Mouse (Mus musculus): ENCODE results near the gene Tspan33.

The Tspan33 gene

DNA sequence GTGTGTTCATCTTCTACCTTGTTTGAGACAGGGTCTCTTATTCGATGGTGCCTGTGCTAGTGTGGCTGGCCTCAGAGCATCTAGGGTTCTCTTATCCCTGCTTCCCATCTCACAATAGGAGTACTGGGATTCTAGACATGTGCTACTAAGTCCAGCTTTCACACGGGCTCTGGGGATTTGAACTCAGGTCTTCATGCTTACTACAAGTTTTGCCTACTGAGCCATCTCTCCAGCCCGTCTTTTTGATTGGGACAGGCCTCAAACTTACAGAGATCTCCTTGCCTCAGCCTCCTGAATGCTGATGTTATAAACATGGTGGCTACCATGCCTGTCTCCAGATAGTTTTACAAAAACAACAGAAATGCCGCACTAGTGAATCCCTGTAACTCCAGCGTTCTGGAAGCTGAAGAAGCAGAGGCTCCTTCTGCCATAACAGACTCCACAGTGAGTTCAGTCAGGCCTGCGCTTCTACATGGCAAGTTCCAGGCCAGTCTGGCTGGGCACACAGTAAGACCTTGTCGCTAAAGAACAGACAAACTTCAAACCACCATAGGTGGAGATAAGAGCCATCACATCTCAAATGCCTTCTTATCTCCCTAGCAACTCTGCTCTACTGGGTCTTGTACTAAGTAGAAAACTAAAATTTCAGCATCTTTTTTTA, 5.2 kb downstream of the Tspan33 start:
- no peak for DNase-seq (ENCODE audit: low spot score)

DNA sequence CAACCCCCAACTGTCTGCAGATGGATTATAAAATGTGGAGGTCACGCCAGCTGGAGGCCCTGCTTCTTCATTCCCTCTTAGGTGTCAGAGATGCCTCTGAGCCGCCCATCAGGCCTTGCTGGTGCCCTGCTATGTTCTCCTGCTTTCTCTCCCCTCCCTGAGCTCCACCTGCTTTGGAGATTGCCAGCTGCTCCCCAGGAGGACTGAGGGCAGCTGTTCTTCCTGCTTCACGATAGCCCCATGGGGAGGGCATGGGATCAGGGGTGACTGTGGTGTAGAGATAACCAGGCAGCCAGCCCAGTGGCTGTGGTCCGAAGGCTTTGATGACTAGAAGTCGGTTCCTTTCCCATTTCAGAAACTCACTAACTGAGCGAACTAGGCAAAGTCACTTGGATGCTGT, 7.0 kb downstream of the Tspan33 start:
- no peak for DNase-seq (ENCODE audit: low spot score)

DNA sequence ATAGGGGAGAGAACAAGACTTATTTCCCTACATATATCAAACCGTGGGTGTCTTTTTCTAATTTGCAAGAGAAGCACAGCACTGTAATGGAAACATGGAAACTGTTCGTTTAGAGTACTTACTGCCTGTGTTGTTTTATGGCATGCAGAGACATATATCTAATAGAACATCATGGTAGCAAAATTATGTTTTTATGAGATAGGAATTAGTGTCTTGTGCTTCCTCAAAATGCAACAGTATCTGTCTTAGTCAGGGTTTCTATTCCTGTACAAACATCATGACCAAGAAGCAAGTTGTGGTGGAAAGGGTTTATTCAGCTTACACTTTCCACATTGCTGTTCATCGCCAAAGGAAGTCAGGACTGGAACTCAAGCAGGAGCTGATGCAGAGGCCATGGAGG, 8.1 kb downstream of the Tspan33 start:
- DNase-seq (ENCODE audit: low spot score): no peak

DNA sequence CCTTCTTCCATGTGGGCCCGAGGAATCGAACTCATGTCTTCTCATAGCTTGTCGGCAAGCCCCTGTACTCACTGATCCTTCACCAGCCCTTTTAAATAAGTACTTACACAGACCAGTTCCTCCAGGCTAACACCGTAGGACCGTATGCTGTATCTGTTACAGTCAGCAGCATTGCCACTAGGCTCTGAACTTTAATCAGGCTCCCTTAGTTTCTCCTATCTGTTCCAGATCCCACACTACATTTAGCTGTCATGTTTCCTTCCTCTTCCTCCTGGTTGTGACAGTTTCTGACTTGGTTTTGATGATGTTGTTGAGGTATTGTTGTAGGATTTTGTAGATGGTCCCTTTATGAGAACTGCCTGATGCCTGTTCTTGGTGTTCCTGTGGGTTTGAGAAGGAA, 10.1 kb downstream of the Tspan33 start:
- DNase-seq (ENCODE audit: low spot score): no peak

DNA sequence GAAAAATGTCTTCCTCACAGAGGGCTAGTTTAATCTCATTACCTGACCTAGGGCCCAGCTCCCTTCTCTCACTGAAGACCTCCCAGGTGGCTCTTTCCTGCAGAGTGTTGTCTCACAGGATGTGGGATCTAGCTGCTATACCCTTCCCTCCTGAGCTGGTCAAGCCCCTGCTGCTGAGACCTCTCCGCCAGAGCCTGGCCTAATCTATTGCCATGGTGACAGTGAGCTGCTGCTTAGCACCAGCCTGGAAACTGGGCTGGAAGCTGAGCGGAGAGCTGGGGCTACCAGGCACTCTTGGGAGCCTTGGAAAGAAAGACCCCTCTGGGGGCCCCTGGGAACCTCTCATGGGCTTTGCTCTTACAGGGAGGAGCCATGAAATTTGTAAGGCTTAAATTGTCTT, 13.9 kb downstream of the Tspan33 start:
- no peak for DNase-seq (ENCODE audit: low spot score)

DNA sequence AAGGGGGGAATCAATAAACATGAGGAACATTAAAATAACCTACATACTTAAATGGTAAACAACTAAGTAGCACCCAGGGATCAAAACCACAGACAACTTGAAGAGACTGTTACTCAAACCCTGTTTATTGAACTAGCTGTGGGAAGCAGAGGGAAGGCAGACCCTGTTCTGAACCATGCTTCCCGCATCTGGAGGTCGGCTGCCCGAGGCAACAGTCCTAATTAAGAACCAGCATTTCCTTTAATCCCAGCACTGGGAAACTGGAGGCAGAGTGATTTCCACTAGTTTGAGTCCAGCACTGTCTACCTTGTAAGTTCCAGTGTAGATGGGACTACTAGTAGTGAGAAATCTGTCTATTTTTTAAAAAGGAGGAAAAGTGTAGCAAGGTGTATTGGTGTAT, 17.3 kb downstream of the Tspan33 start:
- DNase-seq (ENCODE audit: low spot score): no peak

DNA sequence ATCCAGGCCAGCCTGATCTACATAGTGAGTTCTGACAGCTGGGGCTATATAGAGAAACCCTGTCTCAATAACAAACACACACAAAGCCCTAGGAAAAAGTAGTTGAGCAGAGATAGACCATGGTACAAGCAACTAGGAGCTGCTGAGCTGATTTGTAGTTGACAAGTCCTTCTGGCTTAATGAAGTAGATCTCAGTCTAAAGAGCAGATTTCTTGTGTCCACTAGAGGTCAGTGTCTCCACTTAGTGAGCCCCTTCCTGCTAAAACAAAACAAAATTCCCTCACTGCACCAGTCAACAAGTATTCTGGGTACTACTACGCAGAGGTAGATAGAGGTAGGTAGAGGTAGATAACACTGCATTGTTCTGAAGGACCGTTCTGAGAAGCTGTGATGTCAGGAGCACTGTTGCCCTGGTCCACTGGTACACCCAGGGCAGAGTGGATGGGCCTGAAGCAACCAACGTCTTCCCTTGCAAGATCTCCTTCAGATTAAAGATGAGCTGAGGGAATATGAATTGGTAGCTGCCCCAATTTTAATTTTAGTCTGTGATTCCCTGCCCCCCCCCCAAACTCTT, 18.1 kb downstream of the Tspan33 start:
- DNase-seq (ENCODE audit: low spot score): peak; percentile 73

DNA sequence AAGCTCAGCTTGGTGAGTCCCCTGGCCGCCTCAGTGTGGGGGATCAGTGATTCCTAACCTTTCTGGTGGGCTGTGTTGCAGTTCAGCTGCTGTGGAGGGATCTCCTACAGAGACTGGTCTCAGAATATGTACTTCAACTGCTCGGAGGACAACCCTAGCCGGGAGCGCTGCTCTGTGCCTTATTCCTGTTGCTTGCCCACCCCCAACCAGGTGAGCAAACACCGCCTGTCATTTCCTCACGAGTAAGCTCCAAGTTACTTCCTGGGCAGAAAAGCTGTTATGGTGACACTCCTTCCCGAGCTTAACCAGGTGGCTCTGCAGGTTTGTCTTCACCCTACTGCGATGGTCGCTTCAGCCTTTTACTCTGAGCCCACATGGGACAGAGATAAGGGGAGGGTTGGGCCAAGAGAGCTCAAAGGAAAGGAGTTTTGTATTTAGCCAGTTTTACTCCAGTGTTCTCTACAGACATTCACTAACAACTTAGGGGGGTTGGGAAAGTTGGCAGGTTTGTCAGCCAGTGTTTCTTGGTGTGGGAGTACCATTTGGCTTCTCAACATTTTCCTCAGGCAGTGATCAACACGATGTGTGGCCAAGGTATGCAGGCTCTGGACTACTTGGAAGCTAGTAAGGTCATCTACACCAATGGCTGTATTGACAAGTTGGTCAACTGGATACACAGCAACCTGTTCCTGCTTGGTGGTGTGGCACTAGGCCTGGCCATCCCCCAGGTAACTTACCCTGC, 22.8 kb downstream of the Tspan33 start:
- DNase-seq (ENCODE audit: low spot score): no peak

DNA sequence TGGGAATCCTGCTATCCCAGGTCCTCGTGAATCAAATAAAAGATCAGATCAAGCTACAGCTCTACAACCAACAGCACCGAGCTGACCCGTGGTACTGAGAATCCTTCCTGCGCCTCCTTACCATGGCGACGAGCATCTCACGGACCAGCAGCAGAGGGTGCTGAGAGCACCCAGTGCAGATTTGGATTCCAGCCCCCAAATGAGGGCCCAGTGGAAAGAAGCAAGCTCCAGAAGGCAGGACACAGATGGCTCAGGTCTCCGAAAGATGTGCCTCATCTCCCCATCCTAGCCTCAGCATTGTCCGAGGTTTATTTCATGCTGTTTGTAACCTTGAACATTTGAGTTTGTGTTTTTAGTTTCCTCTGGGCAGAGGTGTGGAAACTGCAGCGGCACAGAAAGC, 23.5 kb downstream of the Tspan33 start:
- DNase-seq (ENCODE audit: low spot score): no peak

DNA sequence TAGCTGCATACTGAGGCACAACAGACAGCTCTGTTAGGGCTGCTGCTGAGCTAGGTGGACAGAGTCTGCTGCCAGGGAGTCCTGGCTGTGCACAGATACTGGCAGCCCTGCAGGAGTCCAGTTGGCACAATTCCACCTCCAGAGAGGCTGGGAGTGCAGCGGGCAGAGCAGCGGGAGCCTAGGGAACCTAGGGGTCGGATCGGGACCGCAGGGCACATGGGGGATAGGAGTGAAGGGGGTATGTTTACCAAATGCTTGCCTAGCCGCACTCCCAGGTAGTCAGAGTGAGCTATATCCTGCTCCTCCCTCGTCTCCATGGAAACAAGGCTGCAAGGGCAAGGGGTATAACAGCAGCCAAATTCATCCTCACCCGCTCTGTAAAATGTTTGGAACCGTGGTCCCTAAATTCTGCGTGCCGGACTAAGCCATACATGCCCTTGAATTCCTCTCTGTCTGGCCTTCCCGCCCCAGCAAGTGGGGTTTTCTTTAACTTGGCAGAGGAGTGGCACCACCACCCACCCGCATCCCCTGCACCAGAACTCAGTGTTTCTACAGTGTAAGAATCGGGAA, 24.0 kb downstream of the Tspan33 start:
- DNase-seq (ENCODE audit: low spot score): no peak

DNA sequence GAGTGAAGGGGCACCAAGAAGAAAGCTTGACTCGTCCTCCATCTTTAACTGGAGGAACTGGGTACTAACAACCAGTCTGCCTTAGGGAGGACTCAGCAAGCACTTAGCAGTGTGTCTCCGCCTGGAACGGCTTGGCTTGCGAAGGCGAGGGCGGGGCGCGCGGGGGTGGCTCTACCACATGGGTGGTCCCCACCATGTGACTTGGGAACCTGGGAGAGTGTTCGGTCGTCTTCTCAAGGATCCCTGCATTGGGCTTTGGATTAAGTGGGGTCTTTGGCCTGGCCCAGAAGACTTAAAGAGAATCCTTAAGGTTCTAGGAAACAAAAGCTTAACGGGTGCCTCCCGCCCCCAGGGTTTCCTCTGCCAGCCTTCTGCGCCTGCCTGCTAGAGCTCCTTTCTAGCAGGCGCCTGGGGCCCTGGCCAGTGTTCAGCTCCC, 24.9 kb downstream of the Tspan33 start:
- no peak for DNase-seq (ENCODE audit: low spot score)

DNA sequence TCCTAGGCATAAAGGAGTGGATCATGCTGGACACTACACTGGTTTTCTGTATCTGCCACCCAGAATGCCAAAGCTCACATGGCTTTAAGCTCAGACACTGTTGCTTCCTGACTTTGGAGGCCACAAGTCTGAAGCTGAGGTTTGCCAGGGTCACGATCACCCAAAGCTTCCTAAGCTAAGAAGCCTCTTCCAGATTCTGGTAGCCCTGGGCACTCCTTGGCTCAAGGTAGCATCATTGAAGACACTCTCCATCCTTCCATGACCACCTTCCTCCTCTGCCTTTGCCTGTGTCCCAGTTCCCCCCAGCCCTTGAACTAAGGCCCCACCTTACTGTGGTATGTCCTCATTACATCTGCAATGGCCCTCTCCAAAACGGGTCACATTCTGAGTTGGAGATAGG, 27.9 kb downstream of the Tspan33 start:
- DNase-seq (ENCODE audit: low spot score): no peak

DNA sequence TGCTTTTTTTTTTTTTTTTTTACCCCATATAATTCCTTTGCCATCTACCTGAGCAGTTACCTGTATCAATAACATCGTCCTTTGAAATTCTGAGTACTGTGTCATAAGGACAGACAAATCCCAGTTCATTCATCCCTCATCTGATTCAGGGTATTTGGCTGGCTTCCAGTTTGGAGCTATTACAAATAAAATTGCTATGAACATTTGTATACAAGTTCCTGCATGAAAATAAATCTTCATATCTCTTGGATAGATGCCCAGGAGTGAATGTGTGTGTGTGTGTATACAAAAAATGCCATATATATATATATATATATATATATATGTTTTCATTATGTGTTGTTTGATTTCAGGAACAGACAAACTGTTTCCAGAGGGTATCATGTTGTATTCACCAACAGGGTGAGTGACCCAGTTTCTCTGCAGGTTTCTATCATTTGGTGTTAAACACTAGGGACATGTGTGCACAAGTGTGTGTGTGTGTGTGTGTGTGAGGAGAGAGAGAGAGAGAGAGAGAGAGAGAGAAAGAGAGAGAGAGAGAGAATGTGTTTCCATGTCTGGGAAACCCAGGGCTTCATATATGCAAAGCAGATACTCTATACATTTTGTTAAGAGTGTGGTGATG, 32.7 kb downstream of the Tspan33 start:
- no peak for DNase-seq (ENCODE audit: low spot score)

DNA sequence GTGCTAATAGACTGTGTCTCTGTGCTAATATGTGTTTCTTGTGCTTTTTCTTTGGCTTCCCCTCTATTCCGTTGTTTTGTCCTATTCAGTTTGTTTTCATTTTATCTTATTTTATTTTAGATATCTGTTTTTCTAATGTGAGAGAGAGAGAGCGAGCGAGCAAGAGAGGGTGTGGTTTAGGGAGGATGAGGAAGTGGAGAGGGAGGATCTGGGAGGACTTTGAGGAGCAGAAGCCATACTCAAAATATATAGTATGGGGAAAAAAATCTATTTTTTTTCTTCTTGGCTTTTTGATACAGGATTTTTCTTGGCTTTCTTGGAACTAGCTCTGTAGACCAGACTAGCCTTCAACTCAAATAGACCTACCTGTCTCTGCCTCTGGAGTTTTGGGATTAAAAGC, 34.0 kb downstream of the Tspan33 start:
- DNase-seq (ENCODE audit: low spot score): no peak

DNA sequence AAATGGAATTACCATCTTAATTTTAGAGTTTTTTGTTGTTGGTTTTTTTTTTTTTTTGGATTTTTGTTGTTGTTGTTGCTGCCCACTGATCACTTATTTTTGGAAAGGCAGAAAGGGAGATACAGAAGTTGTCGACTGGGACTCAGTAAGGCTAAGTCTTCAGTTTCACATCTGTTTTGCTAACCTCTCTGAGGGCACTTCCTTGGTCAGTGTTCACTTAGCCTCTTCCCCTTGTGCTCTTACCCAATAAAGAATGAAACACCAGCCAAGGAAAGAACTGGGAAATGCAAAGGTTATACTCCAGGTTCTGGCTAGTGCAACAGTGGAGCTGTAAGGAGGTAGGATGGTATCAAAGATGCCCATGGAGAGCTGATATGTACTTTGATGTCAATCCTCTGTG, 35.5 kb downstream of the Tspan33 start:
- DNase-seq (ENCODE audit: low spot score): no peak

DNA sequence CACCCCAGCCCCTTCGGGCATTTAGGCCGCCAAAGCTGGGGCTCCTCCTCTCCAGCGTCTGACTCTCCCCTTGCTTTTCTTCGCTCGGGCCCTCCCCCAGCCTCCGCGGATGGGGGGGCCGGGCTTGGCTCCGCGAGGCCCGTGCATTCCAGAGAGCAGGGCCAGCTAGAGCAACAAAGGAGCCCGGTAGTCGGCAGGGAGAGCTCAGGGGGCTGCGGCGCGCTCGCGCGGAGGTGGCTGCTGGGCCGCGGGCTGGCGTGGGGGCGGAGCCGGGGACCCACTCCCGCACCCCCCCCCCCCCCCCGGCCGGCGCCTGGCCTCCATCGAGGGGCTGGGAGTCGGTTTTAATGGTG, 41.3 kb downstream of the Tspan33 start, which contains the start of gene Smo:
Gene Smo, plus strand, starts transcription at position 168 of the 353 bp plus-strand sequence.
- peak; percentile 27 for DNase-seq (ENCODE audit: low spot score)

DNA sequence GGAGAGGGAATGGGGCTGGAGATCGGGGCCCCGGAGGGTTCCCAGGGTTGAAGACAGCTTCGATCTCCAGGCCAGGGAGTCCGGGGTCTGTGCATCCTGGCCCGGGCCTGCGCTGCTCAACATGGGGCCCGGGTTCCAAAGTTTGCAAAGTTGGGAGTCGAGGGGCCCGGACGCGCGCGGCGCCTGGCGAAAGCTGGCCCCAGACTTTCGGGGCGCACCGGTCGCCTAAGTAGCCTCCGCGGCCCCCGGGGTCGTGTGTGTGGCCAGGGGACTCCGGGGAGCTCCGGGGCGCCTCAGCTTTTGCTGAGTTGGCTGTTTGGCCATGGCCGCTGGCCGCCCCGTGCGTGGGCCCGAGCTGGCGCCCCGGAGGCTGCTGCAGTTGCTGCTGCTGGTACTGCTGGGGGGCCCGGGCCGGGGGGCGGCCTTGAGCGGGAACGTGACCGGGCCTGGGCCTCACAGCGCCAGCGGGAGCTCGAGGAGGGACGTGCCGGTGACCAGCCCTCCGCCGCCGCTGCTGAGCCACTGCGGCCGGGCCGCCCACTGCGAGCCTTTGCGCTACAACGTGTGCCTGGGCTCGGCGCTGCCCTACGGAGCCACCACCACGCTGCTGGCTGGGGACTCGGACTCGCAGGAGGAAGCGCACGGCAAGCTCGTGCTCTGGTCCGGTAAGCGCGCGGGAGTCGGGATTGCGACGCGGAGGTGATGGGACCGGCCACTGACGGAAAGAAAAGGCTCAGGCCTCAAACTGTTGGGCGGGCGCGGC, 41.8 kb downstream of the Tspan33 start:
- peak; percentile 25 for DNase-seq (ENCODE audit: low spot score)

DNA sequence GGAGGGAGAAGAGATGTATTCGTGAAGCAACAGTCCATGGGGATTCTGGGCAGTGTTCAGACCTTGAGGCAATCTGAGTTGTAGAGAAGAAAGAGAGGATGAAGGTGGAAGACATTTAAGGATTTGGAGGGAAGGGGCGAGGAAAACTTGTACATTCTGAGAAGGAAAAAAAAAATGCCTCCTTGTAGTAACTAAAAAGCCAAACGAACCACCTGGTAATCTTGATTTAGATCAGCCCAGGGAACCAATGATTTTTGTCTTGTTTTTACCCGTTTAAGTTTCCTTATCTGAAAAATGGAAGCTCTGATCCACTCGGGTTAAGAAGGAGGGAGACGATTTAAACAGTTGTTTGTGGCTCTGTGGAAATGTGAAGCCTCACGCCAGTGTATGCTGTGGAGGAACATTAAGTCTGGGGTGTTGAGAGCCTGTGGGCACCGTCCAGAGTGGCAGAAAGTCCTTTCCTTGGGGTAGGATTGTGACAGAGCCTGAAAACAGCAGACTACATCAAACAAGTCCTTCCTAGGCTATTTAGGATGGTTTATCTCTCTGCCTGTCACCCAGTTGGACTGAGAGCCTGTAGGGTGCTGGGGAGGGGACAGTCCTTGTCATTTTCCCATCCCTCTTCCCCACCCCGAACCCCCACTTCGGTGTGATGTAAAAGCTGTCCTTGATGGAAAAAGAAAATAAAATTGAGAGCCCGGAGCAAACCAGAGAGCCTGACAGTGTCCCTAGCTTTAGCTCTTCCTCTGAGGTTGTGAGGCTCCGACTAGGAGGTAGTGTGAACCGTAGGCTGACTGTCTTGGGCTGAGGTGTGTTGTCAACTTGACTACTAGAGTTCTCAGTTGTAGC, 42.8 kb downstream of the Tspan33 start:
- no peak for DNase-seq (ENCODE audit: low spot score)

DNA sequence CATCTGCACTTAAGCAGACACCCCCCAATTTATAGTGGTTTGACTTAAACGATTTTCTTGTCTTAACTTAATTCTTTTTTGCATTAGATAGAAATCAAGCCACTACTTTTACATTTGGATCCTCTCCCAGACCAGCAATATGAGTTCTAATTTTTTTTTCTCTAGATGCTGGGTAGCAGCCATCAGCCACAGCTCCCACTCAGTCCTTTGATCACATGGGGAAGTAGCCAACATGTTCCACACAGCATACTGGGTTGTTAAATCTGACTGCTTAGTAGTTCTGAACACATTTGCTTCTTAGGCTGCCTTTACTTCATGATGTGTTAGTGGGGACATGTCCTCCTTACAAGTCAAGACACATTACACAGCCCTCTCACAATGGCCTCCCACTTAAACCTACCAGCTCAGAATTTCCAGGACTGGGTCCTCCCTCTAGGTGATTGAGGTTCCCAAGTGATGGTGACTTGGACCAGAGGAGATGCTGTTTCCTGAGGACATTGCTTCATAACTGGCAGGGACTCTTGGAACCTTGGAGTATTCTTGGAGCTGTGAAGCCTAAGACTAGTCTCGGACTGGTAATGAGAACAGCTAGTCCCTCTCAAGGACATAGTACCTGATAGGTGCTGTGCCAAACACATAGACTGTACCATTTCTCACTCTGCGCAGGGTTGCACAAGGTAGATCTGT, 57.6 kb downstream of the Tspan33 start:
- DNase-seq (ENCODE audit: low spot score): no peak

DNA sequence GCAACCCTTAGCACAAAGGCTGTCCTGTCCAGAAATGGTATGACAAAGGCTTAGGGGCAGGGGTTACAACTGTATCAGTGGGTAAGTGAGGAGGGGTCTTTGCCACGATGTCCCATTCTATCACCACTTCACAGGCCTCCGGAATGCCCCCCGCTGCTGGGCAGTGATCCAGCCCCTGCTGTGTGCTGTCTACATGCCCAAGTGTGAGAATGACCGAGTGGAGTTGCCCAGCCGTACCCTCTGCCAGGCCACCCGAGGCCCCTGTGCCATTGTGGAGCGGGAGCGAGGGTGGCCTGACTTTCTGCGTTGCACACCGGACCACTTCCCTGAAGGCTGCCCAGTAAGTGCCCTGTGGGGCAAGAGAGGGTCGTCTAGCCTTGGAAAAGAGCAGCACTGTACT, 59.3 kb downstream of the Tspan33 start:
- DNase-seq (ENCODE audit: low spot score): no peak
